11 mouse cellular contexts compared by ENCODE assay signal in the genomic region with DNA sequence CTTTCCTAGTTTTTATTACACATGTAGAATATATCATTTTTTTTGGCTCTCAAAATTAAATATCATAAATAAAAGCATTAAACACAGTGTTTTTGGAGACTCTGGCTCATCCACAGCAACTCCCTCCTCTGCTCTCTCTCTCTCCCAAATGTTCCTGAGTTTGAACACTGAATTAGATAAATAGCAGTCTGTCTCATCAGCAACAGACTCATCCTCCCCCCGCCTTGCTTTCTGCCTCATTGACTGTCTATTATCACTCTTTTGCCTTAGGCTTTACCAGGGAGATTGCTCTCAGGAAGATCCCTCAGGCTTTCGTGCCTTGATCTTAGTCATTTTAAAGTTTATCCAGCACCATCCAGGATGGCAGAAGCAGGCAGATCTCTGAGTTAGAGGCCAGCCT.
"Had no signal": no experiment of that assay in that cellular context is flagged by ENCODE, and none has a peak within 500 bp of the region (broad histone marks: within the 10 kb centered on the region; RNA-seq: fewer than 3 reads in every experiment).

No protein-coding gene starts in this region.

- DNase-seq: kidney, postnatal 25 days; liver, embryonic 13.5 days; lung, adult 2 months; lung, postnatal 14 days; lung, postnatal 4 days; midbrain, embryonic 14.5 days; thymus, adult 18-20 months; thymus, postnatal 36 days had no signal

- H3K9ac ChIP-seq: liver, embryonic 13.5 days had no signal

- H3K4me2 ChIP-seq: liver, embryonic 13.5 days; midbrain, embryonic 11.5 days had no signal

- H3K36me3 ChIP-seq: liver, embryonic 13.5 days had no signal

- H3K4me1 ChIP-seq: liver, embryonic 13.5 days had no signal

- H3K4me3 ChIP-seq: left cerebral cortex, adult 2 months; liver, embryonic 13.5 days had no signal

- H3K9me3 ChIP-seq: liver, embryonic 13.5 days had no signal

- H3K27me3 ChIP-seq: liver, embryonic 13.5 days had no signal

- H3K27ac ChIP-seq: kidney, postnatal 0 days; left cerebral cortex, adult 2 months; liver, embryonic 13.5 days had no signal
